Mouse (Mus musculus): ENCODE data around the gene Ap3b2. TPM values are rescaled to one million over a fixed set of nuclear protein-coding genes. Genes with fewer than 3 reads are reported as not detected.
"Not testable (repeated sequence)": the region's sequence is repeated elsewhere in the genome, so short reads cannot be mapped to it uniquely, and the experiment has no call there.

Gene Ap3b2
- polyA plus RNA-seq, 1 experiment from 2014 or later, result 8.1 TPM

GRCm38 (mm10) chr7:81497171-81497570 is 3.4 kb upstream of the Ap3b2 start:
- H3K27ac ChIP-seq (replicated peaks; ENCODE audit: low read depth, low read length), result no peak overlapping the region
- peaks cover 7% of the 10 kb centered on the region; the same call in 1 of the 2 replicates for H3K27me3 ChIP-seq (ENCODE audit: control insufficient read depth, insufficient read depth, low read length)
- H3K36me3 ChIP-seq (replicated peaks; ENCODE audit: control insufficient read depth, insufficient read depth, low read depth, low read length), result no peaks in the 10 kb centered on the region
- H3K4me2 ChIP-seq (ENCODE audit: low read depth, low read length), result no peak overlapping the region
- H3K4me3 ChIP-seq (ENCODE audit: low read depth, low read length), result no peak overlapping the region
- no peaks in the 10 kb centered on the region for H3K9me3 ChIP-seq (replicated peaks; ENCODE audit: control insufficient read depth, low read length)
- H3K4me1 ChIP-seq (ENCODE audit: control insufficient read depth, insufficient read depth, low read length), result no peaks in the 10 kb centered on the region
- WGBS, result 27% methylated on average over 6 of the region's 6 CpGs
- no peak for ATAC-seq (replicated peaks; ENCODE audit: insufficient number of reproducible peaks, low FRiP score, low TSS enrichment, low read depth)
- no peak for DNase-seq (ENCODE audit: low spot score)
- no peak overlapping the region for H3K9ac ChIP-seq (replicated peaks; ENCODE audit: low read length)

DNA sequence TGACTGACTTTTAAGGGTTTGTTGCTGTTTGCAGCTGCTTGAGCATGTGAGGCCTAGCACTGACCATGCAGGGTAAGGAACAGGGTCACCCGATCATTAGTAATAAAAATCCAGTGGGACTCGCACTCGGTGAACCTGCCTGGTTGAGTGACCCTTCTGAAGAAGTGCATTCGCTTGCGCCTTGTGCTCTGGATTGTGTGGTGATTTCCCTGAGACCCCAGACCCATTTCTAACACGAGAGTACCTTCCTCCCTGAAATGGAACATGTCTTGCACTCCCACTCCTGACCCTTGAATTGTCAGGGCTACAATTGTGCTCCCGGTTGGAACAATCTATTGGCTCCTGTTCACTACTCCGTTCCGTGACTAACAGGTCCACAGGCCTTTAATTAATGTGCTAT is 1.1 kb downstream of the Ap3b2 start:
- H3K36me3 ChIP-seq (replicated peaks; ENCODE audit: control insufficient read depth, insufficient read depth, low read depth, low read length), result no peaks in the 10 kb centered on the region
- H3K27ac ChIP-seq (replicated peaks; ENCODE audit: low read depth, low read length), result no peak overlapping the region
- H3K9ac ChIP-seq (replicated peaks; ENCODE audit: low read length), result no peak overlapping the region
- H3K27me3 ChIP-seq (ENCODE audit: control insufficient read depth, insufficient read depth, low read length), result peaks cover 7% of the 10 kb centered on the region; the same call in 1 of the 2 replicates
- peak overlapping the region; percentile 95; the same call in 1 of the 2 replicates for H3K4me2 ChIP-seq (ENCODE audit: low read depth, low read length)
- peak overlapping the region; percentile 55 for H3K4me3 ChIP-seq (ENCODE audit: low read depth, low read length)
- H3K4me1 ChIP-seq (ENCODE audit: control insufficient read depth, insufficient read depth, low read length), result no peaks in the 10 kb centered on the region
- ATAC-seq (replicated peaks; ENCODE audit: insufficient number of reproducible peaks, low FRiP score, low TSS enrichment, low read depth) (no peak), DNase-seq (ENCODE audit: low spot score) (no peak)
- 43% methylated on average over 9 of the region's 9 CpGs for WGBS
- no peaks in the 10 kb centered on the region for H3K9me3 ChIP-seq (replicated peaks; ENCODE audit: control insufficient read depth, low read length)

GRCm38 (mm10) chr7:81489649-81490048 is 4.1 kb downstream of the Ap3b2 start:
- H3K36me3 ChIP-seq (replicated peaks; ENCODE audit: control insufficient read depth, insufficient read depth, low read depth, low read length), result no peaks in the 10 kb centered on the region
- no peaks in the 10 kb centered on the region for H3K4me1 ChIP-seq (ENCODE audit: control insufficient read depth, insufficient read depth, low read length)
- no peaks in the 10 kb centered on the region for H3K9me3 ChIP-seq (replicated peaks; ENCODE audit: control insufficient read depth, low read length)
- WGBS, result 7% methylated on average over 9 of the region's 9 CpGs
- no peak overlapping the region for H3K27ac ChIP-seq (replicated peaks; ENCODE audit: low read depth, low read length)
- H3K4me2 ChIP-seq (ENCODE audit: low read depth, low read length), result no peak overlapping the region
- ATAC-seq (replicated peaks; ENCODE audit: insufficient number of reproducible peaks, low FRiP score, low TSS enrichment, low read depth) (no peak), DNase-seq (ENCODE audit: low spot score) (peak; percentile 44)
- H3K9ac ChIP-seq (replicated peaks; ENCODE audit: low read length), result no peak overlapping the region
- H3K27me3 ChIP-seq (ENCODE audit: control insufficient read depth, insufficient read depth, low read length), result peaks cover 4% of the 10 kb centered on the region; the same call in 1 of the 2 replicates
- H3K4me3 ChIP-seq (ENCODE audit: low read depth, low read length), result no peak overlapping the region

- DNase-seq (ENCODE audit: low spot score) (peak; percentile 2), ATAC-seq (replicated peaks; ENCODE audit: insufficient number of reproducible peaks, low FRiP score, low TSS enrichment, low read depth) (no peak)
- Histone ChIP-seq H3K4me1 (ENCODE audit: control insufficient read depth, insufficient read depth, low read length) (no peaks in the 10 kb centered on the region), H3K9me3 (replicated peaks; ENCODE audit: control insufficient read depth, low read length) (no peaks in the 10 kb centered on the region), H3K9ac (replicated peaks; ENCODE audit: low read length) (no peak overlapping the region), H3K4me2 (ENCODE audit: low read depth, low read length) (no peak overlapping the region), H3K36me3 (replicated peaks; ENCODE audit: control insufficient read depth, insufficient read depth, low read depth, low read length) (no peaks in the 10 kb centered on the region), H3K27me3 (ENCODE audit: control insufficient read depth, insufficient read depth, low read length) (peaks cover 10% of the 10 kb centered on the region), H3K4me3 (ENCODE audit: low read depth, low read length) (no peak overlapping the region), H3K27ac (replicated peaks; ENCODE audit: low read depth, low read length) (no peak overlapping the region)
- 1% methylated on average over 8 of the region's 8 CpGs for WGBS
These were observed 12.9 kb downstream of the Ap3b2 start for GRCm38 (mm10) chr7:81480800-81481199.

DNA sequence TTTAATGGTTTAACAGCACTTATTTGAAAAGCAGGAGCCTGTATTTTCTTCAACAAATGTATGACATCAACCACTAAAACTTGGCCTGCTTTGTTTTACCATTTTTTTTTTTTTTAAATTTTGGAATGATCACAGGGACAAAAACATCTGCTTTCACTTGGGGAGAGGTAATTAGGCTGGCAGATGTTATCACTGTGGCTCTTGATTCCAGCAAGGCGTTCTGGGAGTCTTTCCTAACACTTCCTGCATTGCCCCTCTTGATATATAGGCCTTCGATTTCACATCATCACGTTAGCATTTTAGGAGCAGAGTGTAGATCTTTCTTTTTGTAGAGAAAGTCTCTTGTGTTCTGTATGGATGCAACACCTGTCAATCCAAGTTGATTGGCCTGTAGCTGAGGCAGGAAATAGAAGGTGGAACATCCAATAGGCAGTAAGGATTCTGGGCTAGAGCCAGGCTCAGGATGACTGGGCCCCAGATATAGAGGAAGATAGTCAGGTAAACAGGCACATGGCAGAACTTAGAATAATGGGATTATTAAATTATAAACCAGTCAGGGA is 14.1 kb downstream of the Ap3b2 start:
- no peak overlapping the region for H3K4me3 ChIP-seq (ENCODE audit: low read depth, low read length)
- no peak overlapping the region for H3K9ac ChIP-seq (replicated peaks; ENCODE audit: low read length)
- H3K27me3 ChIP-seq (ENCODE audit: control insufficient read depth, insufficient read depth, low read length), result peaks cover 10% of the 10 kb centered on the region
- no peak overlapping the region for H3K27ac ChIP-seq (replicated peaks; ENCODE audit: low read depth, low read length)
- no peak overlapping the region for H3K4me2 ChIP-seq (ENCODE audit: low read depth, low read length)
- peak; percentile 68 for DNase-seq (ENCODE audit: low spot score)
- H3K4me1 ChIP-seq (ENCODE audit: control insufficient read depth, insufficient read depth, low read length), result no peaks in the 10 kb centered on the region
- ATAC-seq (replicated peaks; ENCODE audit: insufficient number of reproducible peaks, low FRiP score, low TSS enrichment, low read depth), result no peak
- H3K9me3 ChIP-seq (replicated peaks; ENCODE audit: control insufficient read depth, low read length), result no peaks in the 10 kb centered on the region
- H3K36me3 ChIP-seq (replicated peaks; ENCODE audit: control insufficient read depth, insufficient read depth, low read depth, low read length), result no peaks in the 10 kb centered on the region
- 29% methylated on average over 3 of the region's 3 CpGs for WGBS

DNA sequence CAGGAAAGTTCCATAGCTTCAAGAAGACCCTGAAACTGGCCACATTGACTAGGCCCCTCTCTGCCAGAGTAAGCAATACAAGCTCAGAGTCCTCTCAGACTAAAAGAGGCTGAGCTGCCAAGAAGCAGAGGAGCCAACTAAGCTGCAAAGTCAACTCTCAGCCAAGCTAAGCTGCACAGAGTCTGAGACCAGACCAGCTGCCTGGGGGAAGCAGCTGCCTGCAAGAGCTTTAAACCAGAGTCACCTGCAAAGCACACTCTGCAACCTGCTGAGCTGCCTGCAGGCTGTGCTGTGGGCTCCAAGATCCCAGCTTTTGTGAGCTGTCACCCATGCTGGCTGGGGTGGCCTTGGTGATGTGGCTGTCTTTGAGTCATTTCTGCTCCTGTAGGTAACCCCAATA is 15.5 kb downstream of the Ap3b2 start:
- not testable (repeated sequence) for H3K36me3 ChIP-seq (replicated peaks; ENCODE audit: control insufficient read depth, insufficient read depth, low read depth, low read length)

DNA sequence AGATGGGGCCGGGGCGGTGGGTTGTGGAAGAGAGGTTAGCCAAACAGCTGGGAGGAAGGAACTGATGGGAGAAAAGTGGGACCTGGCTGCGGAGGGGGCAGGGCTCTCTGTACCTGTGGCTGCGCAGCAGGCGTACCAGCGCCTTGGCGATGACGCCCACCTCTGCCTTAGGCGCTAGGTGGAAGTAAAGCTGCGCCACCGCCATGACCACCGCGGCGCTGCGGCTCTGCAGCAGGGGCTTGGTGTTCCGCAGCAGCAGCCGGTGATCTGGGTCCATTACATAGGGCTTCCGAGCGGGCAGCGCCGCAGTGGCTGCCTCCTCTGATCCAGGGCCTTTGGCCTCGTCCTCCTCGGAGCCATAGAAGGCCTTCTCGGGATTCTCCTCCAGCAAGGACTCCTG is 16.9 kb downstream of the Ap3b2 start:
- Histone ChIP-seq H3K36me3 (replicated peaks; ENCODE audit: control insufficient read depth, insufficient read depth, low read depth, low read length) (no peaks in the 10 kb centered on the region), H3K9me3 (replicated peaks; ENCODE audit: control insufficient read depth, low read length) (no peaks in the 10 kb centered on the region), H3K27ac (replicated peaks; ENCODE audit: low read depth, low read length) (no peak overlapping the region), H3K4me2 (ENCODE audit: low read depth, low read length) (no peak overlapping the region), H3K27me3 (ENCODE audit: control insufficient read depth, insufficient read depth, low read length) (peaks cover 10% of the 10 kb centered on the region), H3K4me3 (ENCODE audit: low read depth, low read length) (no peak overlapping the region), H3K4me1 (ENCODE audit: control insufficient read depth, insufficient read depth, low read length) (no peaks in the 10 kb centered on the region), H3K9ac (replicated peaks; ENCODE audit: low read length) (no peak overlapping the region)
- 4% methylated on average over 24 of the region's 24 CpGs for WGBS
- ATAC-seq (replicated peaks; ENCODE audit: insufficient number of reproducible peaks, low FRiP score, low TSS enrichment, low read depth), result no peak
- peak; percentile 53 for DNase-seq (ENCODE audit: low spot score)

More for the DNA sequence above, 15.5 kb downstream of the Ap3b2 start:
- not testable (repeated sequence) for H3K4me3 ChIP-seq (ENCODE audit: low read depth, low read length); H3K4me2 ChIP-seq (ENCODE audit: low read depth, low read length); H3K9me3 ChIP-seq (replicated peaks; ENCODE audit: control insufficient read depth, low read length); H3K27ac ChIP-seq (replicated peaks; ENCODE audit: low read depth, low read length); H3K4me1 ChIP-seq (ENCODE audit: control insufficient read depth, insufficient read depth, low read length); ATAC-seq (replicated peaks; ENCODE audit: insufficient number of reproducible peaks, low FRiP score, low TSS enrichment, low read depth); DNase-seq (ENCODE audit: low spot score); H3K9ac ChIP-seq (replicated peaks; ENCODE audit: low read length)
- H3K27me3 ChIP-seq (ENCODE audit: control insufficient read depth, insufficient read depth, low read length), result peaks cover 10% of the 10 kb centered on the region

DNA sequence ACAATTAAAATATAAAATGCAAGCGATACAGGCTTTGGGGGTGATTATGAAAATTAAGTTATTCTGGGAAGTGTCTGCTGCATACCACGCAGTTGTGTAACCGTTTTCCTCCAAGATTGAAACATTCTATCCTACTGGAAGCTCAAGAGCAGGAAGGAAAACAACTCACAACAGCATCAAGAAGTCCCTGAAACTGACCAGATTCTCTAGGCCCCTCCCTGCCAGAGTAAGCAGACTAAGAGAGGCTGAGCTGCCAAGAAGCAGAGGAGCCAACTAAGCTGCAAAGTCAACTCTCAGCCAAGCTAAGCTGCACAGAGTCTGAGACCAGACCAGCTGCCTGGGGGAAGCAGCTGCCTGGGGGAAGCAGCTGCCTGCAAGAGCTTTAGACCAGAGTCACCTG is 18.5 kb downstream of the Ap3b2 start:
- ATAC-seq (replicated peaks; ENCODE audit: insufficient number of reproducible peaks, low FRiP score, low TSS enrichment, low read depth) (no peak), DNase-seq (ENCODE audit: low spot score) (no peak)
- H3K9ac ChIP-seq (replicated peaks; ENCODE audit: low read length), result no peak overlapping the region
- H3K4me3 ChIP-seq (ENCODE audit: low read depth, low read length), result no peak overlapping the region
- no peak overlapping the region for H3K4me2 ChIP-seq (ENCODE audit: low read depth, low read length)
- H3K27me3 ChIP-seq (ENCODE audit: control insufficient read depth, insufficient read depth, low read length), result peaks cover 10% of the 10 kb centered on the region
- no peak overlapping the region for H3K27ac ChIP-seq (replicated peaks; ENCODE audit: low read depth, low read length)
- no peaks in the 10 kb centered on the region for H3K4me1 ChIP-seq (ENCODE audit: control insufficient read depth, insufficient read depth, low read length)
- no peaks in the 10 kb centered on the region for H3K9me3 ChIP-seq (replicated peaks; ENCODE audit: control insufficient read depth, low read length)
- H3K36me3 ChIP-seq (replicated peaks; ENCODE audit: control insufficient read depth, insufficient read depth, low read depth, low read length), result no peaks in the 10 kb centered on the region
- 78% methylated on average over 3 of the region's 3 CpGs for WGBS
